Mouse (Mus musculus) G1E (cell line): ENCODE measurements at regions not wholly inside any gene's neighbourhood (a gene's known extent, or its start where the extent isn't known, plus 50 kb on each side); places are given as distances from the start of the nearest gene placed in this dataset.

ENCODE experiments used
- CTCF ChIP-seq: IDR thresholded peaks from 2 replicates; pipeline ENCODE4 v1.5.1; 2012; ENCODE audit warnings: low read depth, low read length, inconsistent platforms, mixed read lengths
- GATA1 ChIP-seq: IDR thresholded peaks from 2 replicates; pipeline ENCODE4 v1.6.1; 2012; ENCODE audit warnings: borderline replicate concordance, low read length, inconsistent platforms, mixed read lengths
- POLR2AphosphoS5 ChIP-seq: IDR thresholded peaks from 2 replicates; pipeline ENCODE4 v1.6.1; 2012; ENCODE audit warnings: low read depth, low read length, inconsistent platforms; ENCODE audit not compliant: insufficient replicate concordance

- no peak for TF ChIP-seq GATA1
- TF ChIP-seq CTCF, result no peak
- no peak for TF ChIP-seq POLR2AphosphoS5
These were observed 74.1 kb upstream of the Card11 start for GRCm38 (mm10) chr5:141074457-141074856.
